Mouse (Mus musculus): ENCODE measurements around the gene Plxnc1.

Gene Plxnc1

DNA sequence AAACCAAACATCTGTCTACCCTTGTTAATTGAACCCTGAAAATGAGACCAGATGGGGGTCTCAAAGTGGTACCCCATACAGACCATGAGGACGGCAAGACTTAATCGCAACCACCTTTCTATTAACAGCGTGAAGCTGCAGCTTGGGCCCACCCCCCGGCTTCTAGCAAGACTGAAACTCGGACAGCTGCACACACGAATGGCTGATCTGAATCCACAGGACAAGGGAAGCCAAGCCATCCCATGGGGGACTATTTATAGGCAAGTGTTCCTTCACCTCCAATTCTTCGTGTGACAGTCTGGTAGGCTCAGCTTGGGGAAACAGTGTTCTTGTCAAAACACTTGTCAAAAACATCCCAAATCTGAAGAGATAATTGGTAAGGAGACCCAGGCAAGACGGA lies 24.1 kb downstream of the Plxnc1 start:
- no peak for DNase-seq (ENCODE audit: low spot score in 2 of 2)

DNA sequence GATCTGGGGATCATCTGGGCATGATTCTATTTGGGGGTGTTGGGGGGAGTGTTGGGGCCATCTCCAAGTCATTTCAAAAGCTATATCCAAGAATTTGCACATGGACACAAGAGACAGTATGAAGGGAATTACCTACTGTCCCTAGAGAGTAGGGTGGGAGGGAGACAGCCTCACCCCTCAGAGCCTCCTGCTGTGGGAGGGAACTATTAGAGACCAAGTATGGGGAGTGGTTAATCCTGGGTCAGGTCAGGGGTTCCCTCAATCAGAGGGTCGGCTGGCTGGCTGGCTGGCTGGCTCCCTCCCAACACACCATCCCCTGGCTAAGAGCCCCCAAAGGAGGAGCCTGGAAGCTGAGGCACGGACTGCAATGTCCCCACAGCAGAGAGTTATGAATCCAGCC lies 24.7 kb downstream of the Plxnc1 start:
- no peak for DNase-seq (ENCODE audit: low spot score in 2 of 2)

DNA sequence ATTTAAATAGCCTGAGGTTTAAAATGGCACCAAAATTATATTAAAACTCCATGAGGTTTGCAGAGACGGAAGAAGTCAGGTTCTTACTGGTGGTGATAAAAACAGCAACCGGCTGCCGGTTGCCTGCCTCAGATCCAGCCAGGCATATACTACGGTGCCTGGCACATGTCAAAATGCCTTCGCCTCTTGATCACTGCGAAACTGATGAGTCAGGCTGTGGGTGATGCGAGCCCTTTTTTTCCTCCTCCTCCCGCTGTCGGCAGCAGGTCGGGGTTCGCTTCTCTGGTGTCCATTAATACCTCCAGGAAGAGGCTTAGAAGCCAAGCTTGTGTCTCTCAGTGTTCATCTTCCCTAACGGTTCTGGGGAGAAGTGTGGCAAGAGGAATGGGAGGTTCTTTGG lies 25.1 kb downstream of the Plxnc1 start:
- DNase-seq (ENCODE audit: low spot score in 2 of 2) = peak; percentile 51 to 74

DNA sequence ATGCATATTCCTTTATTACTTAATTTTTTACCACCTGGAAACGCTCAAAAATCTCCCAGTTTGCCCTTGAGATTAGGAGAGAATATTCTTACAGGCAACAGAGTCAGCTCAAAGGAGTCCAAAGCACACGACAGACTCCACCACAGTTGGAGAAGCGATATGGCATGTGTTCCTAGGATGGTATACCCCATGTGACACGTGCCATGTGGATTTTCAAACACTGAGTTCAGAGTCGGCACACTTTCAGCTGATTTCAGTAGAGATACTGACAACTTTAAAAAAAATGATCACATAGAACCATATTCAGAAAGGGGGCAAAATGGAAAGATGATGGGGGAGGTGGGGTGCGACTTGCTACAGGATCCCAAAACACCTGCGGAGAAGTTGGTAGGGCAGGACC lies 26.0 kb downstream of the Plxnc1 start:
- no peak for DNase-seq (ENCODE audit: low spot score in 2 of 2)

DNA sequence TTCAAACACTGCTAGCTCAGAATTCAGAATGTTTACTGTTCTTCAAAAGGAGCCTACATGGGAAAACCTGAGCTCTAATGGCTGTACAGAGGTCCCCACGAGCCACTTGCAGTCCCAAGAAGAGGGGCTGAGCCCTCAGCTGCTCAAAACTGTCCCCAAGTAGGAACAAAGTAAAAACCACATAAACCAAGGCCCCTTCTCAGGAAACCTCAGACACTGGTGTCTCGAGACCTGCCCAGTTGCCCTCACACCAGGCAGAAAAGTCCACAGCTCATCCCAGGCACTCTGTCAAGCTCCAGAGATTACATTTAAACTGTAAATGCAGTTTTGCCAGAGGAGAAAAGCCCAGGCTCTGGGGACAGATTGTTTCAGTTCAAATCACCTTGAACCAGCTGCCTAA lies 26.6 kb downstream of the Plxnc1 start:
- no peak for DNase-seq (ENCODE audit: low spot score in 2 of 2)

DNA sequence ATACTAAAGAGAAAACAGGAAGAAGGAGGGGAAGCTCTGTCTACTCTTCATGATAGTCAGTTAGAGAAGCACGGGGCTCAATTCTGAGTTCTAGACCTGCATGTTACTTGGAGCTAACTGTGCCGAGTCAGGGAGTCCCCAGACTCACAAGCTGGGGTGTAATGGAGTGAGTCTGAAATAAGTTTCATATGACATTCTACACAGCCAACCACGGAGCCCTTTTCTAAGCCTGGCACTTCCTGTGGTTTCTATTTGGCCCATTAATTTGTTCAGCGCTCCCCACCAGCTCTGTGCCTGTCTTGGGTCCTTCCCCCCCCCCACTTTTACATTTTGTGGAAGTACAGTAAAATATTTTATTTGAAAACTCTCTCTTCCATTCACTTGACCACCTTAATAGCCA lies 27.3 kb downstream of the Plxnc1 start:
- DNase-seq (ENCODE audit: low spot score in 2 of 2) = no peak

DNA sequence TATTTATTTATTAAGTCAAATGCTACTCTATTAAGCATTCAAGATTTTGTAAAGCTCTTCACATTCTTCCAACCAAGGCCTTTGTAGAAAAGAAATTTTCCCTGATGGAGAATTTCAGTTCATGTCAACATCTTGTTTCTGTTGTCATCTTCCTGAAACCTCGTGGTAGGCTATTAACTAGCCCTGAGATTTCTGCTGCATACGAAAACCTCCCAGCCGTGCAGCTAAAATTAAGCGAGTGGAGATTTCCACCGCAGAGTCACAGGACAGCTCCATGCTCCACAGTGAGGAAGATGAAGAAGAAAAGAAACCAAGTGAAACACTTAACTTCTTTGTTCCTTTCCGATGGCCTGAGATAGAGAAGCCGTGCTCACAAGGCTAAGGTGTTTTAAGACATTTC lies 28.0 kb downstream of the Plxnc1 start:
- no peak for DNase-seq (ENCODE audit: low spot score in 2 of 2)

DNA sequence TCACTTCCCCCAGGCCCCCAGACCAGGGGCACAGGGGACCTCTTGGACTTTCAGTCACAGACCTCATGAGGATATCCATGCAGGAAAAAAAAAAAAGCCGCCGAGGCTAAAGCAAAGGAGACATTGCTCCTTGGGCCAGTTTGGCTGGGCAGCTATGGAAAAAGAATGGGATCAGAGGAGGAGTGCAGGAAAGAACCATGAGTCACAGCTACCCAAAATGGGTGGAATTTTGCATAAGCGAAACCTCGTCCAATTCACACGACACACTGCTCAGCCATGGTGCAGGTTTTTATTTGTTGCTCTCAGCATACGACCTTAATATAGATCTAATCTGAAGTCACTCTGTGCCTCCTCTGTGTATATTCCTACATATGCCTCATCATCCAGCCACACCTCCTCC lies 28.9 kb downstream of the Plxnc1 start:
- DNase-seq (ENCODE audit: low spot score in 2 of 2) = no peak

DNA sequence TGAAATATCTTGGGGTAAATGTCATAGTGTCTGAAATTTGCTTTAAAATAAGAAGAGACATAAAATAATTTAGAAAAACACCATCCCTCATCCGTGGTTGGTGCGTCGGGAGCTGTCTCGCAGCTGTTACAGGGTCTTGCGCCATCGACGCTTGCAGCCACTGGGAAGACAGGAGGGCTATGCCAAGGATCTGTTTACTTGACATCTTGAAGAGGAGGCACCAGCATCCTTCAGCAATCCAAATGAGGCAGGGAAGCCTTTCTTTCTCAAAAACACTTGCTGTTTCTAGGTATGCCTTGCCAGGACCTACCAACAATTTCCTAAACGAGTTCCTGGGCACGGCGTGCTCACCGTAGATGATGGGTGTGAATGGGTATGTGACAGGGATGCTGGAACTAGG lies 30.6 kb downstream of the Plxnc1 start:
- no peak for DNase-seq (ENCODE audit: low spot score in 2 of 2)

DNA sequence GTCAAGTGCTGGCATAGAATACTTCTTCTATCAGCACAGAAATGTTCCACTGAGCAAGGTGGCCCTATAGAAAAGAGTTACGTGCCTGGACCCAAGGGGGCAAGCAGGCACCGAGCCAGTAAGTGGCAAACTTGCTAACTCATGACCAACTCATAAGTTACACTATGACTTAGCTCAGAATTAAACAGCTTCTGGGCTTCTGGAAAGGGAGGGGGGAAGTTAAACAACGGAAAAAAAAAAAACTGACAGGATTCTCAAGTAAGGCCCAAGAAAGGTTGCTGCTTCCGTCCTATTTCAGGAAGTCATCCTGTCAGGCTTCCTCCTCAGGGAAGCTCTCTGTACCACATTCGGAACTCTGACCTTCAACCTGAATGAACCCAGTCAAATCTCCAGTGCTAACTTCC lies 31.3 kb downstream of the Plxnc1 start:
- DNase-seq (ENCODE audit: low spot score in 2 of 2) = no peak

DNA sequence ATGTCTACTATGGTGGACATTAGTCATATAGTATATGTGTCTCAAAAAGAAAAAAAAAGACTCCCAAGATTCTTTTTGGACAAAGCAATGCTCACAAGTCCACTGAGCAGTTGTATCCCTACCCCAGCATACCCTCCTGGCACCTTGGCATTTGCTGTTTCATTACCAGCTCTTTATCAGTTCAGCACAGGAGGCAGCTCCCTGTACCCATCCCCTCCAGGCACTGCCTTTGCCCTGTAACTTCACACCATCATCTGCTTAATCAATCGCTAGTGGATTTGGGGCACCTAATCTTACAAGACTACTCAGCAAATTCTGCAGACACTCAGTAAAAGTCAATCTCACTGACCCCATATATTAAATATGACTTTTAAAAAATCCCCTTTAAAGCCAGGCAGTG lies 32.1 kb downstream of the Plxnc1 start:
- no peak for DNase-seq (ENCODE audit: low spot score in 2 of 2)

DNA sequence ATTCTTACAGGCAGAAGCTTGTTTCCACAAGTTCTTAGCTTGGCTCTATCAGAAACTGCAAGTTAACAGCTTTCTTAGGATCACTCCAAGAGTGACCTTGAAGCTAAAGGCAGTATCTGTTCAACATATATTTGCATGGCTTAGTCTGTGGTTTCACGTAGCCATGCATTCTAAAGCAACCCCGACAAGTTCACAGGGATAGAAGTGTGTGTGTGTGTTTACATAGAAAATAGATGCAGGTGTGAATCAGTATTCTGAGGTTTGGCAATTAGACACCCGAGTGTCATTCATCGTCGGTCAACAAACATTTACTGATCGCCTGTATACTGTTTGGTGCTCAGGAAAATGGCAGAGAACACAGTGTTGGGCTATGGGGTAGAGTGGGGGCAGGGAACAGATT lies 33.5 kb downstream of the Plxnc1 start:
- no peak for DNase-seq (ENCODE audit: low spot score in 2 of 2)

DNA sequence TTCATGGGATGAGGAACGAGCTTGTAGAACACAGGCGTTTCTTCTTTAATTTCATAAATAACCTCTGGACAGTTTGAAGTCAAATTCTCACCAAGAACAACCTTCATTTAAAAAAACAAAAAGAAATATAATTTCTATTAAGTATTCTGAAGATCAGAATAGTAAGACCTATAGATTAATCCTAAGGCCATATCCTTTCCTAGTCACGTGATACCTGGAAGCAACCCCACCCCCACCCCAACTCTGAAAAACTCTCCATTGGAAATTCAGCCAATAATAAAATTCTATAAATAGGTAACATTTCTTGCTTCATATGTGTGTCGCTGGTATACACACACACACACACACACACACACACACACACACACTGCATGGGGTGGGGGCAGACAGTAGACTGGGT lies 34.1 kb downstream of the Plxnc1 start:
- no peak for DNase-seq (ENCODE audit: low spot score in 2 of 2)

DNA sequence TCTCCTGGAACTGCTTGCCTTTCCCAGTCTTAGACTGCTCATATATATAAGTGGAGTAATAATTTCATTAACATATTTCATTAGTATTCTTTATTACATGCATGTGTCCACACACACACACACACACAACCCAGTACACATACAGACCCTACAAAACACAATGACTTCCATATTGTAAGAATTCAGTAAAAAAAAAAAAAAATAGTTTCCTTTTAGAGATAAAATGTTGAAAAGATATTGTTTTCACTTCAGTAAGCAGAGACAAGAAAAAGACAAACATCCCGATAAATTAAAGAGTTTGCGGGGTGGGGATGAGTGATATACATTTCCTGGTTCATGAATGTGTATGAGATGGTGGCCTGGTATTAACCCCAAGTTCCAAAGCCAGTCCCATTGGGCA lies 34.8 kb downstream of the Plxnc1 start:
- no peak for DNase-seq (ENCODE audit: low spot score in 2 of 2)

DNA sequence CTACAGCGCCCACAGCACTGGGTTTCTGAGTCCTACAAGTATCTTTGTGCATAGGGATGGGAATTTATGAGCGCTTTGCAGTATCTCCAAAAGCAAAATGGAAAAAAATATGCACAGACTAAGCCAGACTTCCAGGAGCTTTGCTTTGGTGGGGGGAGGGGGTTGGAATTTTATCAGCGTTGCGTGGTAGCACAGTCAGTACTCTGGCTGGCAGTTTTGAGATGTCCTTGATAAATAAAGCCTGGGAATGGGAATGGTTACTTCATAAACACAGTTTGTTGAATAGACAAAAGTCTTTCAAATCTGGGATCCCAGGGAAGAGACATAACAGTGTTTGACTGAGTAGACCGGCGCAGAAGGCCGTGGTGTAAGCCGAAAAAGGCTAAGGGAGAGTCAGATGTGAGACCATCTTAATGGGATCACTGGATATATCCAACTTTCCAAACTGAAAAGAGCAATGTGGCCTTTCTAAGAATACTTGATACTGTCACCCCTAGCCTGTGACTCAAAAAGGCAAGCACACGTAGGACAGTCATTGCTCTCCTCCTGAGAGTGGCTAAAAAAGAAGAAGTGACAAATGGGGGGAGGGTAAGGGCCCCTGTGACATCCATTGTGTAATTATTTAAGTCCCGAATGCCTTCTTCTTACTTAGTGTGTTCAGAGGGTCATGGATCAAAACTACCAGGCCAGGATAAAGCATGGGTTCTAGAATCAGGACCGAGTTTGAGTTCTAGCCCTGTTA lies 35.5 kb downstream of the Plxnc1 start:
- peak in 1 of 2 experiments; percentile 39 for DNase-seq (ENCODE audit: low spot score in 2 of 2)

DNA sequence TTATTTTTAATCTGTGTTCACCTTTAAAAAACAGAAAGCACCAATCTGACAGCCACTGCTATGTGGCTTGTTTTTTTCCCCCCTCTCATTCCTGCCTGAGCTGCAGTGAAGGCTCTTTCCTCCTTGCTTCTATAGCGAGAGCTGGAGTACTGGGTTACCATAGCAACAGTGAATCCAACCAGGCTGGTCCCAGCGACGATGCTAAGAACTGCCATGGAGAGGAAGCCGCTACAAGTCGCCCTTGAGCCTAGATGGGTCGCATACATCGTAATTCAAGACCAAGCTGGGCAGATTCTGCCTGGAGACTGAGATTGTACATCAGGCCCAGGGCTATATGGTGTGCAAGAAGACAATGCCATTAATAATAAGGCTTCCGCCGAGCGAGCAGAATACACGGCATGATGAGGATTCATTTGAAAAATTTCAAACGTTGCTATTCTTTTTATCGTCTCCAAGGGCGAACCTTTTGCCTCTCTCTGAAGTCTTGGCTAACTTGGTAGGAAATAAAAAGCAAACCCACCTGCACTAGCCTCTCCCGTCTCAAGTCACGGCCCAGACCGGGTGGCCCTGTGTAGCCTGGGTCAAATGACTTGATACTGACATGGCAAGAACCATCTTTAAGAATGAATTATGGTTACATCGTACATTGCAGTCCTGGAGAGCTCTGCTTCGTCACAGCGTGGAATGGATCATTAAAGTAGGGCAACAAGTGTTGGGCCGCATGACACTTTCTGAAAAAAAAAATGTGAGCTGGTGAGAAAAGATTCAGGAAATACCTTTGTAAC lies 38.8 kb downstream of the Plxnc1 start:
- peak; percentile 86 to 94 for DNase-seq (ENCODE audit: low spot score in 2 of 2)

DNA sequence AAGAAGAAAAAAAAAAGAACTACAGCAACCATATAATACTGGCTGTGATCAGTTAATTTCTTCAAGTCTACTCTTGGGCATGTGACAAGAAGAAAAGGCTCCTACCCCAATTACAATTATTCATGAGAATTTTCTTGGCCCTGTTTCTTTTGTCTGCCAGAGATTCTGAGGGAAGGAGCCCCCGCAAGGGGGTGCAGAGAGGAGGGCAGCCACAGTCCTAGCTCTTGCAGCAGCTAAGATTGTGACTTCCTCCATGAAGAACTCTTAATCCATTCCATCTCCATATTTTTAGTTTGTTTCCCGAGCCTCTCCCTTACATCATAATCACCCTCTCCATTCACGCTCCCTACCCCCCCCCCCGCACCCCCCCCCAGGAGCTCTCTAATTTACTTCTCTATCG lies 39.4 kb downstream of the Plxnc1 start:
- DNase-seq (ENCODE audit: low spot score in 2 of 2) = peak; percentile 57 to 62

DNA sequence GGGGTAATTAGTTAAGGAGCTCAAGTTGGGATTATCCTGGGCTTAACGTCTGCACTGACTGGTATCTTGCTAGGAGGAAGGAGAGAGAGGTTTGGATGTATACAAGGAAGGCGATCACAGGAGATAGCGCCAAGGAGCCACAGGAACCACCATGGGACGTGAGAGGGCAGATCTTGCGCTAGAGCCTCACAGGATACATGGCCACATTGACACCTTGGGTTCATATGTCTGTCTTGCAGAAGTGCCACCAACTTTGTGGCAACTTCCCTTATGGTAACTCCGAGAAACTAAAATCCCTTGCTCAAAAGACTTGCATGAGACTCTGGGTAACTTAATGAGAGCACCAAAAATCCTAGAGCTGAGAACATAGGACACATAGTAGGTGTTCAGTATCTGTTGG lies 47.7 kb downstream of the Plxnc1 start:
- DNase-seq (ENCODE audit: low spot score in 2 of 2) = no peak

DNA sequence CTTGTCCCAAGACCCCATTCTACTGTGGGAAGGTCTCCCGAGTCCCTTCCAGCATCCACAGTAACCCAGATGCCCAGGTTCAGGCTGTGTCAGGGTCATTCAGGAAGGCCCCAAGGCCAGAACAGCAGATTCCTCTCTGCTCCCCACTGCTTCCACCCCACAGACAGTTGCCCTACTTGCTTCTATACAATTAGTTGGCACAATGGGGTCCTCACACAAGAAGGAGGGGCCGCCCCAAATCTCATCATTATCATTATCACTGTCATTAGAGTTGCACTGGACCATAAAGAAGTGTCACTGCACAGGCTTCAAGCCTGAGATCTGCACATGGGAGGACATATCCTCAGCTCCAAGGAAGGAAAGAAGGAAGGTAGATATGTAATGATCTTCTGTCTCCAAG lies 48.3 kb downstream of the Plxnc1 start:
- DNase-seq (ENCODE audit: low spot score in 2 of 2) = no peak

DNA sequence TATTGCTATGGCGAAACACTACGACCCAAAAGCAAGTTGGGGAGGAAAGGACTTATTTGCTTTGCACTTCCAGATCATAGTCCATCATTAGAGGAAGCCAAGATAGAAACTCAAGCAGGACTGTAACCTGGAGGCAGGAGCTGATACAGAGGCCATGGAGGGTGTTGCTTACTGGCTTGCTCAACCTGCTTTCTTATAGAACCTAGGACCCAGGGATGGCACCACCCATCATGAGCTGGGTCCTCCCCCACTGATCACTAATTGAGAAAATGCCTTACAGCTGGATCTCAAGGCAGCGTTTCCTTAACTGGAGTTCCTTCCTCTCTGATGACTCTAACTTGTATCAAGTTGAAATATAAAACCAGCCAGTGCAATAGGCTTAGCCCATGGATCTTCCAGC lies 48.8 kb downstream of the Plxnc1 start:
- DNase-seq (ENCODE audit: low spot score in 2 of 2) = no peak

DNA sequence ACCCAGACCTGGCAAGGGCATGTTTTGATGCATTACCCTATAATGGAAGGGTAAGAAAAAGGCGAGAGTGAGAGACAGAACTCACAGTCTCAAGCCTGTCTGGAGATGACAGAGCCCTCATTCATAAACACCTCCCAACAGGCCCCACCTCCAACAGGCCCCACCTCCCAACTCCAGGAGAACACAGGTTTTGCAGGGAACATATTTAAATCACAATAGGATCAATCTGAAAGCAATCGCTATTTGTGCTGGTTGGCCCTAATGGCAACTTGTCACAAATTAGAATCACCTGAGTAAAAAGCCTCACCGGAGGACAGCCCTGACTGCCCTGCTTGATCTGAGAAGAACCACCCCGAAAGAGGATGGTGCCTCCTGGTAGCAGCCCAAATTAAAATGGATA lies 54.9 kb downstream of the Plxnc1 start:
- DNase-seq (ENCODE audit: low spot score in 2 of 2) = no peak

DNA sequence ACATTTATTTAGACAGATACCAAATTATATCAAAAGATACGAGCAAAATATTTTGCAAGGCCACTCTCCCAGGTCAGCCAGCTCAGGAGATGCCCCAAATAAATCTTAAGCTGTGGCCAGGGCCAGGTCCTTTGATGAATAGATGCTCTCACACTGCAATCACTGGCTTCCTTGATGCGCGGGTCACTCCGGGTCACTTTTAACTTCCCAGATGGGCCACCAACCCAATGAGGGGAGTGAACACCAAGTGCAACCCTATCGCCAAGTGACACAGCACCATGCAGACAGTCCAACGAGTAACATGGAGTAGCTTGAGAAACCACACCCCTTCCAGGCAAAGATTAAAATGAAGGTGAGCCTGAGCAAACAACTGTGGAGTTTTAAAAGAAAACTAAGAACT lies 61.4 kb downstream of the Plxnc1 start:
- no peak for DNase-seq (ENCODE audit: low spot score in 2 of 2)

DNA sequence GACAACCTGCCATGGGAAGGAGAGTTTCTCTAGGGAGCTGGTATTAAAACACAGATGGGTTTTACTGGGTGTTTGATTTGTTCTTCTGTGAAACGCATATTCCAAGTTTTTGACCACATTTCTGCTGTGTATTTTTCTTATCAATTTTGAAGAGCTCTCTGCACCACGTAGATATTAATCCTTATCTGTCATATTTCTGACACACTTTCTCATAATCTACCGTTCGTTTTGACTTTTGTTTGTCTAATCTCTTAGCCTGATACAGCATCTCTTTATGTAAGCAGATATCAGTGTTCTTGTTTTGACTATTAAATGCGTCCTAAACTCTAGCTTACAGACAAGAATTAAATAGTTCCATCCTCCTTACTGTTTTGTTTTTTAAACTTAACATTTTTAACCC lies 73.1 kb downstream of the Plxnc1 start:
- no peak for DNase-seq (ENCODE audit: low spot score in 2 of 2)

DNA sequence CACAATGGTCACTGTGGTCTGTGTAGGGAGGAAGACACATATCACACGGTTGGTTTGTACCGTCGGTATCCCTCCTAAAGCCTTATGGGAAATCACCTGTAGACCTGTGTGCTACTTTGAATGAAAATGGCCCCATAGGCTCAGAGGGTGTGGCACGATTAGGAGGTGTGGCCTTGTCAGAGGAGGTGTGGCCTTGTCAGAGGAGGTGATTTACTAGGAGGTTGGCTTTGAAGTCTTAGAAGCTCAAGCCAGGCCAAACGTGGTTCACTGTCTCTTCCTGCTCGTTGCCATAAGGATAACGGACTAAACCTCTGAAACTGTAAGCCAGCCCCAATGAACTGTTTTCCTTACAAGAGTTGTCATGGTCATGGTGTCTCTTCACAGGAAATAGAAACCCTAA lies 73.5 kb downstream of the Plxnc1 start:
- DNase-seq (ENCODE audit: low spot score in 2 of 2) = no peak

Measured in right cerebral cortex, postnatal 10 days (tissue).